Mouse (Mus musculus) 416B (cell line): ENCODE data around the gene Slamf6.
"Not testable (repeated sequence)": the region's sequence is repeated elsewhere in the genome, so short reads cannot be mapped to it uniquely, and the experiment has no call there.

Experiments
- DNase-seq: peaks from one replicate; pipeline ENCODE4 v3.0.0; 2011; ENCODE audit warnings: low read depth

Slamf6 gene

GRCm38 (mm10) chr1:171957411-171957810 is 40.1 kb downstream of the Slamf6 start:
- DNase-seq, result no peak

- no peak for DNase-seq
Observed at GRCm38 (mm10) chr1:171960726-171961125, 43.4 kb downstream of the Slamf6 start.

- no peak for DNase-seq
Observed at GRCm38 (mm10) chr1:171961704-171962103, 44.4 kb downstream of the Slamf6 start.

GRCm38 (mm10) chr1:171963613-171964012 is 46.3 kb downstream of the Slamf6 start:
- DNase-seq, result no peak

- no peak for DNase-seq
Observed at GRCm38 (mm10) chr1:171966054-171966790, 48.9 kb downstream of the Slamf6 start.

GRCm38 (mm10) chr1:171969221-171969620 is 51.9 kb downstream of the Slamf6 start:
- no peak for DNase-seq

- no peak for DNase-seq
Observed at GRCm38 (mm10) chr1:171970854-171971586, 53.7 kb downstream of the Slamf6 start.

GRCm38 (mm10) chr1:171974361-171974760 is 57.0 kb downstream of the Slamf6 start:
- DNase-seq, result not testable (repeated sequence)

GRCm38 (mm10) chr1:171975377-171975776 is 58.1 kb downstream of the Slamf6 start:
- DNase-seq, result no peak

GRCm38 (mm10) chr1:171975831-171976230 is 58.5 kb downstream of the Slamf6 start:
- no peak for DNase-seq

- no peak for DNase-seq
Observed at GRCm38 (mm10) chr1:171976826-171977539, 59.7 kb downstream of the Slamf6 start.

GRCm38 (mm10) chr1:171977891-171978290 is 60.6 kb downstream of the Slamf6 start:
- no peak for DNase-seq

- no peak for DNase-seq
Observed at GRCm38 (mm10) chr1:171979969-171980730, 62.8 kb downstream of the Slamf6 start.

- peak; percentile 9 for DNase-seq
Observed at GRCm38 (mm10) chr1:171982170-171982569, 64.9 kb downstream of the Slamf6 start.

GRCm38 (mm10) chr1:171982740-171983139 is 65.4 kb downstream of the Slamf6 start:
- DNase-seq, result no peak

GRCm38 (mm10) chr1:171983372-171984001 is 66.2 kb downstream of the Slamf6 start:
- no peak for DNase-seq

GRCm38 (mm10) chr1:171984121-171984520 is 66.8 kb downstream of the Slamf6 start:
- no peak for DNase-seq

GRCm38 (mm10) chr1:171991883-171992282 is 74.6 kb downstream of the Slamf6 start:
- DNase-seq, result no peak

- DNase-seq, result no peak
Observed at GRCm38 (mm10) chr1:171992901-171993530, 75.7 kb downstream of the Slamf6 start.

- DNase-seq, result no peak
Observed at GRCm38 (mm10) chr1:171994501-171994900, 77.2 kb downstream of the Slamf6 start.
